Mouse (Mus musculus): ENCODE results near the gene Rnasel.

DNA sequence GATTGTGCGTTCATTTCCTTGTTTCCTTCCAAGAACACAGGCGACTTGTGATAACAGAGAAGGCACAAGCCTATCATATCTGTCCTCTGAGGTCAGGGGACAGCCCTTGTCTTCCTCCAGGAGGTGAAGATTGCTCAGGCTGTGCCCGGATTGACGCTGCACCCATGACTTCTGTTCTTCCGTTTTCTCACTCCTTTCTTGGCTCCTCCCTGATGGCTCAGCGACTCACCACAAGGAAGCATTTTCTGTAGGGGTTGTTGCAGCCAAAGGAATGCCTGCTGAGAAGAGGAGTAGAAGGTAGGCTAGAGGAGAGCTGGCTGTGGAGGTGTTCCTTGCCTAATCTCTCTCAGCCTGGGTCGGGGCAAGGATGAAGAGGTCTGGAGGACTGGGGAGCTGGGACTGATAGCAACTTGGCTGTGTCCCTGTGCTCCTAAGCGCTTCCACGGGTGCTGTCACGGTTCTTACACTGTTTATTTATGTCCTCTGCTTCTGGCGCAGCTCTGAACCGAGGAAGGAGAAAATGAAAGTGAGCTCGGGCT is 2.6 kb downstream of the Rnasel start:
- TF ChIP-seq EP300 (IDR thresholded peaks at IDR 0.05; ENCODE audit: low read depth) (no peak), CTCF (IDR thresholded peaks at IDR 0.05; ENCODE audit: low read depth) (no peak; the same call in 1 of the 2 replicates)
